Mouse (Mus musculus): ENCODE measurements around the gene Il23a. TPM values are rescaled to one million over a fixed set of nuclear protein-coding genes. Genes with fewer than 3 reads are reported as not detected.
"Not testable (repeated sequence)": the region's sequence is repeated elsewhere in the genome, so short reads cannot be mapped to it uniquely, and the experiment has no call there.

Gene Il23a
- polyA plus RNA-seq, 1 experiment = not detected

- no peak for DNase-seq (ENCODE audit: low spot score)
Observed at GRCm38 (mm10) chr10:128263393-128264310, 34.9 kb downstream of the Il23a start.

- DNase-seq (ENCODE audit: low spot score) = no peak
Observed at GRCm38 (mm10) chr10:128262300-128262699, 36.3 kb downstream of the Il23a start.

- DNase-seq (ENCODE audit: low spot score) = not testable (repeated sequence)
Observed at GRCm38 (mm10) chr10:128260376-128260775, 38.2 kb downstream of the Il23a start.

- DNase-seq (ENCODE audit: low spot score) = no peak
Observed at GRCm38 (mm10) chr10:128259946-128260345, 38.6 kb downstream of the Il23a start.

GRCm38 (mm10) chr10:128258953-128259352 is 39.6 kb downstream of the Il23a start:
- no peak for DNase-seq (ENCODE audit: low spot score)

- DNase-seq (ENCODE audit: low spot score) = no peak
Observed at GRCm38 (mm10) chr10:128256328-128256727, 42.2 kb downstream of the Il23a start.

GRCm38 (mm10) chr10:128255925-128256324 is 42.6 kb downstream of the Il23a start:
- DNase-seq (ENCODE audit: low spot score) = no peak

GRCm38 (mm10) chr10:128253677-128254255 is 44.8 kb downstream of the Il23a start, which contains the start of gene Apon:
Gene Apon, plus strand, starts transcription at chr10:128254096.
- DNase-seq (ENCODE audit: low spot score) = no peak

GRCm38 (mm10) chr10:128250565-128250964 is 48.0 kb downstream of the Il23a start:
- no peak for DNase-seq (ENCODE audit: low spot score)

GRCm38 (mm10) chr10:128247020-128247732 is 51.4 kb downstream of the Il23a start:
- DNase-seq (ENCODE audit: low spot score) = no peak

Other genes with a start within 250 kb of the Il23a start
- 72.0 and 90.7 TPM in 2 replicates for gene Ptges3, start 239.8 kb downstream of the Il23a start, polyA plus RNA-seq (2012; rRNA removed)
- 1,011 and 1,131 TPM in 2 replicates for gene Atp5b, start 215.5 kb downstream of the Il23a start, polyA plus RNA-seq (2012; rRNA removed)
- gene Baz2a, start 207.2 kb downstream of the Il23a start, polyA plus RNA-seq (2012; rRNA removed) = 29.1 and 31.5 TPM in 2 replicates
- gene Rbms2, start 118.5 kb downstream of the Il23a start, polyA plus RNA-seq (2012; rRNA removed) = 88.2 and 97.5 TPM in 2 replicates
- 1.5 TPM in 2 replicates for gene Gls2, start 104.3 kb downstream of the Il23a start, polyA plus RNA-seq (2012; rRNA removed)
- gene Spryd4, start 86.9 kb downstream of the Il23a start, polyA plus RNA-seq (2012; rRNA removed) = 12.1 and 14.4 TPM in 2 replicates
- gene Mip, start 72.9 kb downstream of the Il23a start, polyA plus RNA-seq (2012; rRNA removed) = not detected in 2 replicates
- gene Timeless, start 66.7 kb downstream of the Il23a start, polyA plus RNA-seq (2012; rRNA removed) = 6.4 and 6.7 TPM in 2 replicates
- gene Apon, start 44.7 kb downstream of the Il23a start, polyA plus RNA-seq (2012; rRNA removed) = 0.03 TPM in 1 of 2 replicates, not detected in the other
- gene Apof, start 30.1 kb downstream of the Il23a start, polyA plus RNA-seq (2012; rRNA removed) = 0.25 TPM in 2 replicates
- 33.0 and 39.1 TPM in 2 replicates for gene Stat2, start 28.2 kb downstream of the Il23a start, polyA plus RNA-seq (2012; rRNA removed)
- 27.9 and 31.7 TPM in 2 replicates for gene Pan2, start 4.6 kb upstream of the Il23a start, polyA plus RNA-seq (2012; rRNA removed)
- gene Cnpy2, start 23.7 kb upstream of the Il23a start, polyA plus RNA-seq (2012; rRNA removed) = 118 and 124 TPM in 2 replicates
- 138 and 150 TPM in 2 replicates for gene Cs, start 39.0 kb upstream of the Il23a start, polyA plus RNA-seq (2012; rRNA removed)
- gene Coq10a, start 70.2 kb upstream of the Il23a start, polyA plus RNA-seq (2012; rRNA removed) = 63.6 and 66.9 TPM in 2 replicates
- 19.9 and 26.5 TPM in 2 replicates for gene Ankrd52, start 78.4 kb upstream of the Il23a start, polyA plus RNA-seq (2012; rRNA removed)
- not detected in 2 replicates for gene Slc39a5, start 102.5 kb upstream of the Il23a start, polyA plus RNA-seq (2012; rRNA removed)
- 47.2 and 50.1 TPM in 2 replicates for gene Nabp2, start 112.7 kb upstream of the Il23a start, polyA plus RNA-seq (2012; rRNA removed)
- 25.4 and 25.5 TPM in 2 replicates for gene Rnf41, start 112.9 kb upstream of the Il23a start, polyA plus RNA-seq (2012; rRNA removed)
- gene Smarcc2, start 160.5 kb upstream of the Il23a start, polyA plus RNA-seq (2012; rRNA removed) = 91.5 and 97.0 TPM in 2 replicates
- 10,835 and 11,320 TPM in 2 replicates for gene Myl6, start 195.4 kb upstream of the Il23a start, polyA plus RNA-seq (2012; rRNA removed)
- gene Myl6b, start 199.9 kb upstream of the Il23a start, polyA plus RNA-seq (2012; rRNA removed) = 3.0 and 3.3 TPM in 2 replicates
- 56.9 and 61.6 TPM in 2 replicates for gene Esyt1, start 227.1 kb upstream of the Il23a start, polyA plus RNA-seq (2012; rRNA removed)
- 12.5 TPM in 2 replicates for gene Zc3h10, start 249.0 kb upstream of the Il23a start, polyA plus RNA-seq (2012; rRNA removed)

Data from urinary bladder, adult 2 months (tissue).